13 mouse cellular contexts compared by ENCODE assay signal in genomic region chr7:115752121-115752634, GRCm38 (mm10).
A peak's percentile ranks its signal among the peaks of the same experiment; 100 is the strongest.
DNase-seq lines count a peak whose midpoint lies in the region; ATAC-seq lines count a peak whose summit lies in the region.
"Had no signal": no experiment of that assay in that cellular context is flagged by ENCODE, and none has a peak within 500 bp of the region (broad histone marks: within the 10 kb centered on the region; RNA-seq: fewer than 3 reads in every experiment).

No protein-coding gene starts in this region.

- no peaks in the 10 kb centered on the region for H3K27me3 ChIP-seq in heart, embryonic 11.5 days (ENCODE audit: control insufficient read depth, insufficient read depth, low read length)
- H3K27me3 ChIP-seq in forebrain, embryonic 13.5 days = no peaks in the 10 kb centered on the region
- H3K27me3 ChIP-seq in midbrain, embryonic 12.5 days = no peaks in the 10 kb centered on the region
- H3K27me3 ChIP-seq: CH12.LX; limb, embryonic 12.5 days had no signal

- peaks cover 13% of the 10 kb centered on the region for H3K4me1 ChIP-seq in heart, embryonic 11.5 days (ENCODE audit: control insufficient read depth, insufficient read depth, low read length)
- H3K4me1 ChIP-seq in forebrain, embryonic 13.5 days = peaks cover 58% of the 10 kb centered on the region
- H3K4me1 ChIP-seq in midbrain, embryonic 12.5 days = peaks cover 39% of the 10 kb centered on the region

- no peaks in the 10 kb centered on the region for H3K9me3 ChIP-seq in heart, embryonic 11.5 days (replicated peaks; ENCODE audit: control insufficient read depth, low read length)
- no peaks in the 10 kb centered on the region for H3K9me3 ChIP-seq in forebrain, embryonic 13.5 days (replicated peaks)
- no peaks in the 10 kb centered on the region for H3K9me3 ChIP-seq in midbrain, embryonic 12.5 days
- H3K9me3 ChIP-seq: limb, embryonic 12.5 days had no signal

- H3K9ac ChIP-seq in heart, embryonic 11.5 days (ENCODE audit: low read depth, low read length) = no peak overlapping the region
- H3K9ac ChIP-seq in forebrain, embryonic 13.5 days = no peak overlapping the region
- no peak overlapping the region for H3K9ac ChIP-seq in midbrain, embryonic 12.5 days (replicated peaks)
- H3K9ac ChIP-seq: limb, embryonic 12.5 days had no signal

- no peak for ATAC-seq in heart, embryonic 11.5 days (replicated peaks; ENCODE audit: insufficient number of reproducible peaks, low FRiP score, low TSS enrichment)
- ATAC-seq in forebrain, embryonic 13.5 days = peak; percentile 78
- ATAC-seq in midbrain, embryonic 12.5 days (ENCODE audit: low FRiP score, low read depth) = peak; percentile 69
- no peak for ATAC-seq in erythroid progenitor cell, adult 5-6 weeks (replicated peaks; ENCODE audit: low FRiP score, poor library complexity, severe bottlenecking)

- peak; percentile 23 to 39 for DNase-seq in heart, adult 18-20 months
- peak; percentile 59 for DNase-seq in Muller cell, postnatal 12 days (ENCODE audit: inconsistent ontology term)
- no peak for DNase-seq in spleen, postnatal 10 days (ENCODE audit: low spot score in 2 of 2)
- DNase-seq in lung, postnatal 10 days = no peak
- DNase-seq: cerebellum, adult 8-10 months; kidney, postnatal 10 days; thymus, postnatal 14 days had no signal

- no peak overlapping the region for H3K4me3 ChIP-seq in heart, embryonic 11.5 days (ENCODE audit: low read depth, low read length)
- H3K4me3 ChIP-seq in forebrain, embryonic 13.5 days = no peak overlapping the region
- no peak overlapping the region for H3K4me3 ChIP-seq in midbrain, embryonic 12.5 days
- H3K4me3 ChIP-seq: limb, embryonic 12.5 days had no signal

- no peaks in the 10 kb centered on the region for H3K36me3 ChIP-seq in heart, embryonic 11.5 days (ENCODE audit: control insufficient read depth, insufficient read depth, low read length)
- H3K36me3 ChIP-seq in forebrain, embryonic 13.5 days (ENCODE audit: poor library complexity, severe bottlenecking) = no peaks in the 10 kb centered on the region
- H3K36me3 ChIP-seq in midbrain, embryonic 12.5 days = no peaks in the 10 kb centered on the region
- H3K36me3 ChIP-seq: limb, embryonic 12.5 days had no signal

- WGBS in heart, embryonic 11.5 days (ENCODE audit: insufficient replicate concordance) = 42% methylated on average over 5 of the region's 5 CpGs
- WGBS in forebrain, embryonic 13.5 days = 7% methylated on average over 5 of the region's 5 CpGs
- 14% methylated on average over 5 of the region's 5 CpGs for WGBS in midbrain, embryonic 12.5 days

- H3K4me2 ChIP-seq in heart, embryonic 11.5 days = no peak overlapping the region
- H3K4me2 ChIP-seq in forebrain, embryonic 13.5 days = peak overlapping the region; percentile 42
- peak overlapping the region; percentile 23; the same call in 1 of the 2 replicates for H3K4me2 ChIP-seq in midbrain, embryonic 12.5 days (replicated peaks)
- H3K4me2 ChIP-seq: limb, embryonic 12.5 days had no signal

- no peak overlapping the region for H3K27ac ChIP-seq in heart, embryonic 11.5 days (ENCODE audit: low read depth, low read length)
- 0 out of 2 replicates have a peak overlapping the region, but pooled peaks have one; percentile 26 for H3K27ac ChIP-seq in forebrain, embryonic 13.5 days
- H3K27ac ChIP-seq in midbrain, embryonic 12.5 days (replicated peaks) = no peak overlapping the region
- H3K27ac ChIP-seq: limb, embryonic 12.5 days had no signal

Comparison
In these comparisons a context has a peak if more than half of its experiments do, and no peak if none do; other contexts are left out.
1. DNase-seq: peak in heart, adult 18-20 months (2 of 2) and Muller cell, postnatal 12 days (single experiment); none in spleen, postnatal 10 days (0 of 2) and lung, postnatal 10 days (single experiment).
2. ATAC-seq: peak in forebrain, embryonic 13.5 days (single experiment) and midbrain, embryonic 12.5 days (single experiment); none in heart, embryonic 11.5 days (single experiment) and erythroid progenitor cell, adult 5-6 weeks (single experiment).